Mouse (Mus musculus): ENCODE data around the gene Rbl1. TPM values are rescaled to one million over a fixed set of nuclear protein-coding genes. Genes with fewer than 3 reads are reported as not detected.
"Not testable (repeated sequence)": the region's sequence is repeated elsewhere in the genome, so short reads cannot be mapped to it uniquely, and the experiment has no call there.

Rbl1 gene
- total RNA-seq (2021), result 1 to 10 TPM; 1.6 to 1.7 TPM
- long read RNA-seq, experiment 1, full-length matches to known transcripts, result 2 of 2 reads
- long read RNA-seq, experiment 1, partial matches to known transcripts, result 0 of 2 reads
- long read RNA-seq, experiment 1, other reads (novel, unspliced or antisense), result 0 of 2 reads
- long read RNA-seq, experiment 2, partial matches to known transcripts, result 0 of 1 reads
- long read RNA-seq, experiment 2, other reads (novel, unspliced or antisense), result 0 of 1 reads

- DNase-seq, result peak; percentile 93 to 95
Observed at GRCm38 (mm10) chr2:157204366-157205218, at the start of gene Rbl1. Gene Rbl1, minus strand, starts transcription at chr2:157204534.

DNA sequence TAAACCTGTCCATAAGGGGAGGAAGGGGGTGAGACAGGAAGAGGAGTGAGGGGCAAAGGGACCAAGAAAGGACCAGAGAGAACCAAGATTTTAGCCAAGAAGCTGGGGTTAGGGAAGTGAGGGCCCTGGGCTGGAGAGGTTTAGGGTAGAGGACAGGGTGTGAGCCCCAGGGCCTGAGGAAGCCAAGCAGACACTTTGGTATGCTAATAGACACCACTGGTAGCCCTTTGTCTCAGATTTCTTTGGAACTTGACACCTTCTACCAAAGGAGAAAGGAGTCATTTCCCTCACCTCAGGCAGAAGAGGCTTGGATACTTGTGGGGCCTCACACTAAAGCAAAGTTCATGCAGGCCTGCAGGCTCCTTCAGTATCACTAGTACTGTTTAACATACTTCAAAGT is 43.8 kb upstream of the Rbl1 start:
- no peak for DNase-seq

DNA sequence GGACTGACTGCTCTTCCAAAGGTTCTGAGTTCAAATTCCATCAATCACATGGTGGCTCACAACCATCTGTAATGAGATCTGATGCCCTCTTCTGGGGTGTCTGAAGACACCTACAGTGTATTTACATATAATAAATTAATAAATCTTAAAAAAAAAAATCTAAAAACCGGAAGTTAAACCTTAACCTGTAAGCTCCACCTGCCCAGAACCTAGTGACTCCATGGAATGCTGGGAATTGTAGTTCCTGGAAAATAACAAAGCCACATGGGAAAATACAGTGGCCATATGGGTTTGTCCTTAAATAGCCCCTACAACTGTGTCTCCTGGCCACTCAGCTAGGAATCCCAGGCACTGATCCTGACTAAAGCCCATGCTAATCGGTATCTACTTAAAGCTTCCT is 41.3 kb upstream of the Rbl1 start:
- no peak for DNase-seq

GRCm38 (mm10) chr2:157245001-157245400 is 40.7 kb upstream of the Rbl1 start:
- no peak for DNase-seq

DNA sequence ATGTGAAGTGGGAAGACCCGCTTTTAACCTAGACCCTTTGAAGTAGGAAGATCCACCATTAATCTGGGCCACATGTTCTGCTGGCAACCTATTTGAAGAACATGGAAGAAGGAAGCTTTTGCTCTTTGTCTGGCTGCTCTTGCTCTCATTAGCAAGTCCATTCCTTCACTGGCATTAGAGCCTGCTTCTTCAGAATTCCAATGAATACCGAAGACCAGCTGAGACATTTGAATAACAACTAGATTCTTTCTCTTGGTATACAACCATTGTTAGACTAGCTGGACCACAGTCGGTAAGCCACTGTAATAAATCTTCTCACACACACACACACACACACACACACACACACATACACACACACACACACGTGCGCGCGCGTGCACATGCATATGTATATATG is 31.6 kb upstream of the Rbl1 start:
- DNase-seq, result no peak

GRCm38 (mm10) chr2:157221916-157222315 is 17.6 kb upstream of the Rbl1 start:
- not testable (repeated sequence) for DNase-seq

DNA sequence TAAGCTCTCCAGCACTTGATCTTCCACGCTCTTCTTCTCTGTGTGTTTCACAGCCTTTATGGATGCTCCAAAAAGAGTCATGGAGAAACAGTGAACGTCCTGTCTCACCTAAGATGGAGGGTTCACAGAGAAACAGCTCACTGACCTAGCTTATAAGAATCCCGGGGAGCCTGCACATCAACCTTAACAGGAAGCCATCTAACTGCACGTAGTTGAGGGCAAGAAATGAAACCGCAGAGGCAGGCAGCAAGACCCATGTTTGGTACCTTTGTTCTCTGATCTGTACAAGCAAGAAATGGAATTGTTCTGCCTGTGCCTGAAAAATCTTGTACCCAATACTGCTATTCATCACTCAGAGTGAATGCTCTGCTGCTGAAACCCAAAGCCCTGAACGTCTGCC is 15.8 kb upstream of the Rbl1 start:
- DNase-seq, result no peak

- no peak for DNase-seq
Observed at GRCm38 (mm10) chr2:157211731-157212130, 7.4 kb upstream of the Rbl1 start.

DNA sequence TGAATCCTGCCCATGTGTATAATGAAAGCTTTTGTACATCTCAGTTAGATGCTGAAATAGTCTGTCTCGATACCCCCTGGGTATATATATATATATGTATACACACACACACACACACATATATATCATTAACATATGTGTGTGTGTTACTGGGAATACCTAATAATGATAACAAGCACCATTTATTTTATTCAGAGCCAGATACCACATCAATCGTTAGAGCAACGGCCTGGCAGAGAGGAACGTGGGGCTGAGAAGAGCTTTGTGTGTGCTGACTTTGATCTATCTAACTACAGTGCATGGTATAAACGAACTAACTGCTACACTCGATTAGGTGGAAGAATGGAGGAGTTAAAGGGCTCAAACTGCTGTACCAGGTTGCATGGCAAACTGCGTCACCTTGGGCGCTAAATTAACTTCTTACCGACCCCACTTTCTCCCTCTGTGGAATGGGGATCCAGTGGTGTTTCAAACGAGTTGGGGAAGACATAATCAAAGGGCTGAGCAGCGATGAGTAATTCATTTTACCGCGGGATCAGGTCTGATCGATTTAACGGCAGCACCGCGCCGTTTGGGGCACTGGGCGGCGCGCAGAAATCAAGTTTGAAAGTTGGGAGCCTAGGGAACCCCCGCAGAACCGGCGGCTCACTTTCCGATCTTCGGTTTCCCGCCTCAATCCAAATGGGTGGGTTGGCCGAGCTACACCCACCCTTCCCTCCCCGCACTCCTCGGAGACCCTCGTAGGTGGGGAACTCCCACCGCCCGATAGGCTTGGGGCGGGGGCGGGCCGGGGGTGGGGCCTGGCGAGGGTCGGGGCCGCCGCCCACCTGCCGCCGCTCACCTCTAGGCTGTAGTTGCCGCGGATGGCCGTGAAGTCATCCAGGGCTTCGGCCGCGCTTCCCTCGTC is 622 bp downstream of the Rbl1 start:
- peak; percentile 22 to 53 for DNase-seq

GRCm38 (mm10) chr2:157203026-157203425 is 1.3 kb downstream of the Rbl1 start:
- no peak for DNase-seq

- no peak for DNase-seq
Observed at GRCm38 (mm10) chr2:157202361-157202760, 2.0 kb downstream of the Rbl1 start.

DNA sequence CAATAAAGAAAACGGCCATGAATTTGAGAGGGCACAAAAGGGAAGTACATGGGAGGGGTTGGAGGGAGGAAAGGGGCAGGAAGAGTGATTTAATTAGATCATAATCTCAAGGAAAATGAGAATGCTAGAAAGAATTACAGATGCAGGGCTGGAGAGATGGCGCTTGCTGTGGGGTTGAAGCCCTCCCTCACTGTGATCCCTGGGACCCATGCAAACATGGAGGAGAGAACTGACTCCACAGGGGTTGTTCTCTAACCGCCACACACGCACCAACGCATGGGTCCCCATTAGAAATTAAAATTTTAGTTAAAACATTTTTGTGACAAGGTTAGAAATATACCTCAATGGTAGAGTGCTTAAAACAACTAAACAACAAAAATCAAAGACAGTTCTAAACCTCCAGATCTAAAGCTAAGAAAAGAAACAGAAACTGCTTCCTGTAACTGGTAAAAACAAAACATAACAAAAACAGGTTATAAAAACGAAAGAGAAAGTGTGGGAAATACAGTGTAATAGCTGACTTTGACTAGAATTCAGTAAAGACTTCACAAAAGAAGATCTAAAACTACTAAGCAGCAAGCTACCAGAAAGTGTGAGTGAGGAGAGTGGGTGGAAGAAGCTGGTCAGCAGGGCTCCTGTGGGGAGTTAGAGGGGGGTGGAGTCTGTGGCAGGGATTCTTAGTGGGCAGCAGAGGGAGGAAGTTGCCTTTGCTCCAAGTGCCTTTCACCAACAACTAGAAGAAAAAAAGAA is 3.1 kb downstream of the Rbl1 start:
- peak; percentile 49 to 71 for DNase-seq

DNA sequence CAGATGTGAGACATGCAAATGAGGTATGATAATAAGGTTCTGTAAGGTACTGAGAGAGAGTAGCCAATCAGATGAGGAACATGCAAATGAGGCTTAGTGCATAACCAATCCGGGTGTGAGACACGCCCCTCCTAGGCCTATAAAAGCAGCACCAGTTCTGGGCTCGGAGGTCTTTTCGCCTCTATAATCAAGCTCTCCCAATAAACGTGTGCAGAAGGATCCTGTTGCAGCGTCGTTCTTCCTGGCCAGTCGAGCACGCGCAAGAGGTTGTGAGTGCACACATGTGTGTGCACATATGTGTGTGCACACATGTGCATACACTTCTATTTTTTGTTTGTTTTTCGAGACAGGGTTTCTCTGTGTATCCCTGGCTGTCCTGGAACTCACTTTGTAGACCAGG is 5.9 kb downstream of the Rbl1 start:
- DNase-seq, result not testable (repeated sequence)

- DNase-seq, result no peak
Observed at GRCm38 (mm10) chr2:157190651-157191050, 13.7 kb downstream of the Rbl1 start.

DNA sequence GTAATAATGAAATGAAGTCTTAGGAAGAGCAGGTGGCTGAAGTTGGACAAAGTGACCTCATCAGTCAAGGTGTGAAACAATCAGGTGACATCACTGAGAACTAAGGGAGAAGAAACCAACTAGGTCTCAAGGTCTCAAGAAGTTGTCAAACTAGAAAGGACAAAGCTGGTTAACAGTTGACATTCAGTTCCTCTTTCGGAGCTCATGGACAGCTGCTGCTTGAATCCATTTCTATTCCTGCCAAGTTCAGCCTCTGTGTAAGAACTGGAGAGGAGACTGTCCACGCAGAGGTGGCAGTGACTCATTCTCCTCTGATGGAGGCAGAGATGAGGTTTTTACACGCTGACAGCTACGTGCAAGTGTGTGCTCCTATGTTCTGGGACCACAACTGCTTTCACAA is 17.1 kb downstream of the Rbl1 start:
- no peak for DNase-seq

GRCm38 (mm10) chr2:157186504-157186903 is 17.8 kb downstream of the Rbl1 start:
- DNase-seq, result no peak

DNA sequence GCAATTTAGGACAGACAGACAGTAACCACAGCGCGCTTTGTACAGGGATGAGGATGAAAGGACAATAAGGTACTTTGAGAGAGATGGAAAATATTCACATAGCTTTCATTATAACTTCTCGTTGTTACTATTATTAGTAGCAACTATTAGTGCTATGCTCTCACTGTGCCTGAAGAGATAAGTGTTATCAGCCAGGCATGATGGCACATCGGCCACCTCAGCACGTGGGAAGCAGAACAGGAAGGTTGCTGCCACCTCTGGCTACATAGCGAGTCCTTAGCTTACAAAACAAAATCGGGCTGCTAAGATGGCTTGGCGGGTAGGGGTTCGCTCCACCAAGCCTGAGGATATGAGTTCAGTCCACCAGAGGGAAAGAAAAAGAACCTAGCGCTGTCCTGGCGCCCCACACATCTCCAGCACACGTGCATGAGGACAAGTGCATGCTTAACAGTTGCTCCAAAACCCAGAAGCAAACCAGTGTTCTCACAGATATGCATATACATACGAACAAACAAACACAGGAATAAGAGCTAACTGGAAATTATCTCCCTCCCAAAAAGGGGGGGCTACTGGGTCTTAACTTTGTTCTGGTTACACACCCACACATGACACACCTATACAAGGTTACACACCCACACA is 19.2 kb downstream of the Rbl1 start:
- DNase-seq, result no peak

DNA sequence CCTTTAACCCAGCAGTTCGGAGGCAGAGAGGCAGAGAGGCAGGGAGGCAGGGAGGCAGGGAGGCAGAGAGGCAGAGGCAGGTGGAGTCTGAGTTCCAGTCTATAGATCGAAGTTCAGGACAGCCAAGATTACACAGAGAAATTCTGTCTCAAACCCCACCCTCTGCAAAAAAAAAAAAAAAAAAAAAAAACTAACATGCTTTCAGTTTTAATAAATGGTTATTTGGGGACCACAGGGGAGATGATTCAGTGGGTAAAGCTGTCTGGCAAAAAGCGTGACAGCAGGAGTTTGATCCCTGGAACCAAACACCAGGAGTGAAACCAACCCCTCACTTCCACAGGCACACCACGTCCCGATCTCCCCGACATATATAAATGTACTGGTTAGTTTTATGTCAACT is 26.2 kb downstream of the Rbl1 start:
- no peak for DNase-seq

DNA sequence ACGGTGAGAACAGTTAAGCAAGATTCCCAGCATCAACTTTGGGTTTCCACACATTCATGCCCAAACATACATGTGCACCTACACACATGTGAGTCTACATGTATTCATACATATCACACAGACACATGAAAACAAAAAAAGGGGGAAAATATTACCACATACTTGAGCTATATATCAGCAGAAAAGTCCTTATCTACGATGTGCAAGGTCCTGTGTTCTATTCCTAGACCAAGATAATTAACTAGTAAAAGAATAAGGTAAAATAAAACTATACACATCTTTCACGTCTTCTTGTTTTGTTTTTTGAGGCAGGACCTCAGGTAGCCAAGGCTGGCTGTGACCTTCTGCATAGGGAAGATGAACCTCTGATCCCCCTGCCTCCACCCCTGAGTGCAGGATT is 28.1 kb downstream of the Rbl1 start:
- no peak for DNase-seq

- DNase-seq, result no peak
Observed at GRCm38 (mm10) chr2:157174416-157174815, 29.9 kb downstream of the Rbl1 start.

GRCm38 (mm10) chr2:157173555-157173954 is 30.8 kb downstream of the Rbl1 start:
- no peak for DNase-seq

All from heart, adult 18-20 months (tissue).